Comparison of ENCODE assay signal across 13 mouse cellular contexts in the genomic region with DNA sequence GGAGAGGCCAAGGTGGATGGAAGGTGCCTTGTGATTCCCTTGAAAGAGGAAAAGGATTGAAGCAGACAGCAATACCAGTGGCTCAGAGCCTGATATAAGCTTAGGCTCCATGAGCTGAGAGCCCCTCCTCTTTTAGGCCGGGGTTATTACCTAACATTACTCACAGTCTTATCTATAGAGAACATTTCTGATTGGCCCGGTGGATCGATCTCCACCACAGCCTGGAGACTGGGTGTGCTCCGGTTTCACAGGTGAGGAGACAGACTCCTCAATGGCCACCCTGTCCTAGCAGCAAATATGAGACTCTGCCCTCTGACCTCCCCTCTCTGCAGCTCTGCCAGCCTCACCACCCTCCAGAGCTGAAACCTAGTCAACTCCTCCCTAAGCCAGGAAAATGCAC.
"Had no signal": no experiment of that assay in that cellular context is flagged by ENCODE, and none has a peak within 500 bp of the region (broad histone marks: within the 10 kb centered on the region; RNA-seq: fewer than 3 reads in every experiment).

No protein-coding gene starts in this region.

- H3K9ac ChIP-seq: limb, embryonic 15.5 days; midbrain, embryonic 13.5 days had no signal

- ATAC-seq: hindbrain, embryonic 16.5 days; inflammation-experienced regulatory T-cells, adult 6 months; midbrain, embryonic 13.5 days had no signal

- H3K9me3 ChIP-seq: limb, embryonic 15.5 days; midbrain, embryonic 13.5 days had no signal

- H3K4me3 ChIP-seq: limb, embryonic 15.5 days; midbrain, embryonic 13.5 days had no signal

- DNase-seq: kidney, adult 8-10 months; kidney, postnatal 25 days; layer of hippocampus, adult 9-11 months; left cerebral cortex, postnatal 4 days; lung, adult 18-20 months; right cerebral cortex, postnatal 25 days; spleen, adult 18-20 months; thymus, adult 18-20 months; thymus, postnatal 14 days had no signal

- H3K36me3 ChIP-seq: limb, embryonic 15.5 days; midbrain, embryonic 13.5 days had no signal

- H3K27ac ChIP-seq: limb, embryonic 15.5 days; midbrain, embryonic 13.5 days had no signal

- H3K4me2 ChIP-seq: limb, embryonic 15.5 days; midbrain, embryonic 13.5 days had no signal
